Mouse (Mus musculus): ENCODE data around the gene Tmem191c. TPM values are rescaled to one million over a fixed set of nuclear protein-coding genes. Genes with fewer than 3 reads are reported as not detected.
"Not testable (repeated sequence)": the region's sequence is repeated elsewhere in the genome, so short reads cannot be mapped to it uniquely, and the experiment has no call there.

Tmem191c gene
- 10 to 100 TPM in 24 of 26 experiments, 1 to 10 TPM in 2; 5.5 to 50.5 (median 18.3) TPM for total RNA-seq (2018; cell fraction: chromatin; rRNA removed)
- total RNA-seq (2018; cell fraction: cytosol; rRNA removed): 1 to 10 TPM in 15 of 26 experiments, under 1 TPM in 11; 0.30 to 3.9 (median 1.6) TPM
- 10 to 100 TPM in 14 of 26 experiments, 1 to 10 TPM in 12; 1.2 to 35.1 (median 11.0) TPM for total RNA-seq (2018; cell fraction: nucleus; rRNA removed)
- polyA plus RNA-seq (2018): 2.2 to 2.7 TPM (median 2.2 TPM) in 3 replicates

DNA sequence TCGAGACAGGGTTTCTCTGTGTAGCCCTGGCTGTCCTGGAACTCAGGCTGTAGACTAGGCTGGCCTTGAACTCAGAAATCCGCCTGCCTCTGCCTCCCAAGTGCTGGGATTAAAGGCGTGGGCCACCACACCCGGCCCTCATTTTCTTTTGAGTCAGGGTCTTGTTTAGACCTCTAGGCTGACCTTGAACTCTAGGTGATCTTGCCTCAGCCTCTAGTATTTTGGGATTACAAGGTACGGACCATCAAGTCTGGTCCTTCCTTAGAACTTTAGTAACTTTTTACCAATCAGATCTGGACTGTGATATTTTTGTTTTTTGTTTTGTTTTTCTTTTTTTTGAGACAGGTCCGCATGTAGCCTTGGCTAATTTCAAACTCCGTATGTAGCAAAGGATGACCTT, at the start of gene Tmem191c:
Tmem191c (plus strand) TSS at position 357 of the 400 bp plus-strand sequence.
- H3K27ac ChIP-seq: no peak within 1 kb of the TSS
- peak within 1 kb of the TSS; percentile 24 for H3K4me3 ChIP-seq (ENCODE audit: inconsistent target)
- no peaks in the 10 kb centered on the region for H3K79me2 ChIP-seq (ENCODE audit: inconsistent target)
- H3K36me3 ChIP-seq (ENCODE audit: inconsistent target): peaks cover 10% of the 10 kb centered on the region; the same call in 1 of the 2 replicates
- 63% methylated on average over 7 of the region's 7 CpGs for WGBS (ENCODE audit: missing documents)

GRCm38 (mm10) chr16:17226496-17226895, 49.4 kb upstream of the Tmem191c start:
- H3K36me3 ChIP-seq (ENCODE audit: inconsistent target): no peaks in the 10 kb centered on the region
- no peak overlapping the region for H3K4me3 ChIP-seq (ENCODE audit: inconsistent target)
- H3K79me2 ChIP-seq (ENCODE audit: inconsistent target): no peaks in the 10 kb centered on the region
- H3K27ac ChIP-seq: no peak overlapping the region

GRCm38 (mm10) chr16:17231523-17231922, 44.4 kb upstream of the Tmem191c start:
- not testable (repeated sequence) for H3K27ac ChIP-seq; H3K36me3 ChIP-seq (ENCODE audit: inconsistent target); H3K4me3 ChIP-seq (ENCODE audit: inconsistent target)
- H3K79me2 ChIP-seq (ENCODE audit: inconsistent target): peaks cover 27% of the 10 kb centered on the region
- WGBS (ENCODE audit: missing documents): 100% methylated on average over 1 of the region's 2 CpGs

DNA sequence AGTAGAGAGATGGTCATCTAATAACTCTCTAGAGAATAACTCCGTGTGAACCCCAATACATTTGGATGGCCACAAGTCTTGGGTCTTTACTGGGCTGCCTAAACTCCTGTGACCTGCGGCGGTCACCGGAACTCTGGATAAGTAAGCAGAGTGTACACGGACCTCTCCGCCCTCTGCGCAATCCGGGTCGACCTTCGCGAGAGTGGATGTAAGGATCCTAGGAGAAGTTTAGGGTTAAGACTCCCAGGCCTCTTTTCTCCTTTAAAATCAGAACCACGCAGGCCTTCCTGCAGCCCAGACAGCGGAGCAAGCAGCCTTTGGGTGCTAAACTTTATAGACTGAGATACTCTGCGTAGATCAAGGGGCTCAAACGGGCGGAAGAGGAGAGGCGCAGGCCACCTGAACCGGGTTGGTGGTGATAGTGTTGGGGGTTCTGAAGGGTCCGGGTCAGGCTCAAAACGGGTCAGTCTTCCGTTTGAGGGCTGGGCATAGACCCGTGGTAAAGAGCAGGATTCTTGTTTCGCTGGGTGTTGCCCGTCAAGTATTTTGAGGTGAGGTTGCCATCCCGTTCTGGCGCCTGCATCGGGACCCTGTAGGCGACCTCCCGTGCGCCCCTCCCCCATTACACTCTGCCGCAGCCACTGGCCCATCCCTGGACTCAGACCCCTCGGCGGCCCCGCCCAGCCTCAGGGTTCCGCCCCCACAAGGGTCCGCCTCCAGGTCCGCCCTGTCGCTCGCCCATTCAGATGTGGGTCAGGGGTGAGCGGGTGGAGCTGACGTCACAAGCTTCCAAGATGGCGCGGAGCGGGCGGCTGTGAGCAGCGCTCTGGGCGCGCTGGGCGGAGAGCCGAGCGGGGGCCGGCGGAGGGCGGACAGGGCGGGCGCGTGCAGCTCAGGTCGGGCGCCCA, 42.8 kb upstream of the Tmem191c start, which contains the start of gene Hic2:
Hic2 (plus strand) TSS at position 779 of the 908 bp plus-strand sequence.
- Histone ChIP-seq H3K27ac (no peak within 1 kb of the TSS), H3K4me3 (ENCODE audit: inconsistent target) (peak within 1 kb of the TSS; percentile 64), H3K79me2 (ENCODE audit: inconsistent target) (peaks cover 41% of the 10 kb centered on the region), H3K36me3 (ENCODE audit: inconsistent target) (no peaks in the 10 kb centered on the region)
- WGBS (ENCODE audit: missing documents): 9% methylated on average over 55 of the region's 59 CpGs

- Histone ChIP-seq H3K27ac (no peak overlapping the region), H3K79me2 (ENCODE audit: inconsistent target) (peaks cover 50% of the 10 kb centered on the region), H3K36me3 (ENCODE audit: inconsistent target) (no peaks in the 10 kb centered on the region), H3K4me3 (ENCODE audit: inconsistent target) (peak overlapping the region; percentile 64)
- under 1% methylated on average over 30 of the region's 62 CpGs for WGBS (ENCODE audit: missing documents)
Observed at GRCm38 (mm10) chr16:17233702-17234498, 42.0 kb upstream of the Tmem191c start.

DNA sequence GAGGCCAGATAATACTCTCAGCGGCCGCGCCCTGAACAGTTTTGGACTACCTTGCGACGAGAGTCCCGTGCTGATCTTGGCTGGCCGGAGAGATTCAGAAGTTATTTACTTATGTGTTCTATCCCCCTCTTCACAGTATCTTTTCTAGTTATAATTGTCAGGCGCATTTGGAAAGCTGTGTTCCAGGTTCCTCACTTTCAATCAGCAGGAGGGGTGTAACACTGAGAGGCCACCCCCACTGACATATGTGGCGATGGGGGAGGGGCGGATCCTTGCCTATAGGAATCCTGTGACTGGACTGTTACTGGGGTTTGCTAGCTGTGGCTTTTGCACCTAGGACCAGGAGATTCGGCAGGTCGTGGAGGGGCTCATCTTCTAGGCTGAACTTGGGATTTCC, 41.4 kb upstream of the Tmem191c start:
- Histone ChIP-seq H3K4me3 (ENCODE audit: inconsistent target) (peak overlapping the region; percentile 64), H3K36me3 (ENCODE audit: inconsistent target) (no peaks in the 10 kb centered on the region), H3K79me2 (ENCODE audit: inconsistent target) (peaks cover 55% of the 10 kb centered on the region), H3K27ac (no peak overlapping the region)
- WGBS (ENCODE audit: missing documents): 15% methylated on average over 12 of the region's 12 CpGs

DNA sequence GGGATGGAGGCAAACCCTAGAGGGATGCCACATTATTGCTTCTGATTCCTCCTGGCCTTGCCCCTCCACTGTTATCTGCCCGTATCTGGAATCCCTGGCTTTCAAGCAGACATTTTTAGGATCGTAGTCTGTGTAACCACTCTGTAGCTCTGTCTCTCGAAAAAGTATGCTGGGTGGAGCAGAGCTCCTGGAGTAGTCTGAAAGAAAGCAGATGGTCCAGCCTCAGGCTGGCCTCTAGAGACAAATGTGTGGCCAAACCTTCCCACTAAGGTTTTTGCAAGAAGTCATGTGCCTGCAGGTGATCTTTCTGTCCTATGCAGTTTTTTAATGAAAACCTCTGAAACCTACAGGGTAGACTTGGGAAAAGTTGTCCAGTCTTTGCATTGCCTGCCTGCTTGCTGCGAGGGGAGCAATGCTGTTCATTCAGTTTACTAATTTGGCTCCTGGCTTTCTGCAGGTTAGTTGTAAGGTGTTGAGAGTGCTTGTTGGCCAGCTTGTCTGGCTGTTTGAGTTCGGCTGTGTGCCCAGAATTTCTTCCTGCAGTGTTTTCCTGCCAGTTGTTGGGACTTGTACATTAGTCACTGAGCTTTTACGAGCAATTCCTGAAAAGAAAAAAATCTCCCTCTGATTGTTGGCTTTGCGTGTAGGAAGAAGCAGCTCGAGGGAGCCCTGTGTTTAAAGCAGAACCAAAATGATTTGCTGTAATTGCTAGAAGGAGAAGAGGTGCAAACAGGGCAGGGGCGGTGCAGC, 40.8 kb upstream of the Tmem191c start:
- H3K4me3 ChIP-seq (ENCODE audit: inconsistent target): no peak overlapping the region
- no peaks in the 10 kb centered on the region for H3K36me3 ChIP-seq (ENCODE audit: inconsistent target)
- peaks cover 61% of the 10 kb centered on the region for H3K79me2 ChIP-seq (ENCODE audit: inconsistent target)
- 82% methylated on average over 9 of the region's 9 CpGs for WGBS (ENCODE audit: missing documents)
- no peak overlapping the region for H3K27ac ChIP-seq

GRCm38 (mm10) chr16:17237634-17238033, 38.2 kb upstream of the Tmem191c start:
- WGBS (ENCODE audit: missing documents): 93% methylated on average over 3 of the region's 3 CpGs

GRCm38 (mm10) chr16:17239409-17239808, 36.5 kb upstream of the Tmem191c start:
- H3K27ac ChIP-seq: no peak overlapping the region
- 88% methylated on average over 2 of the region's 2 CpGs for WGBS (ENCODE audit: missing documents)
- H3K4me3 ChIP-seq (ENCODE audit: inconsistent target): no peak overlapping the region
- no peaks in the 10 kb centered on the region for H3K36me3 ChIP-seq (ENCODE audit: inconsistent target)
- peaks cover 80% of the 10 kb centered on the region for H3K79me2 ChIP-seq (ENCODE audit: inconsistent target)

More at GRCm38 (mm10) chr16:17237634-17238033, 38.2 kb upstream of the Tmem191c start:
- H3K4me3 ChIP-seq (ENCODE audit: inconsistent target): no peak overlapping the region
- H3K36me3 ChIP-seq (ENCODE audit: inconsistent target): no peaks in the 10 kb centered on the region
- H3K79me2 ChIP-seq (ENCODE audit: inconsistent target): peaks cover 76% of the 10 kb centered on the region
- H3K27ac ChIP-seq: no peak overlapping the region

DNA sequence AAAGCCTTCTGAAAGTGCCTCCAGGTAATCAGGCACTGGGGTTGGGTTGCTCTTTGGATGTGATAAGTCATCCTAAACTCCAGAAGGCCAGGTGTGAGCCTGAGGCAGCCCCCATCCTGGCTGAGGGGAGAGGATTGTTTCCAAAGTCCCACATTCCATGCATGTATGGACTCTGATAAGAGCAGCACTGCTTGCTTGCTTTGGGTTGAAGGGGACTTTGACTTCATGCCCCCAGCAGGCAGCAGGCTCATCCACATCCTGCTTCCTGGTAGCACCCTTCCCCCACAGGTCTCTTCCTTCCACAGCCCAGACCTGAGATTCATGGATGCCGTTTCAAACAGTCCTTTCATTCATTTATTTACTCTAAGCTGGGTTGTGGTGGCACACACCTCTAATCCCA, 32.1 kb upstream of the Tmem191c start:
- 60% methylated on average over 1 of the region's 1 CpGs for WGBS (ENCODE audit: missing documents)
- Histone ChIP-seq H3K36me3 (ENCODE audit: inconsistent target) (no peaks in the 10 kb centered on the region), H3K4me3 (ENCODE audit: inconsistent target) (no peak overlapping the region), H3K79me2 (ENCODE audit: inconsistent target) (peaks cover 42% of the 10 kb centered on the region; the same call in 1 of the 2 replicates), H3K27ac (no peak overlapping the region)

GRCm38 (mm10) chr16:17244996-17245395, 30.9 kb upstream of the Tmem191c start:
- H3K4me3 ChIP-seq (ENCODE audit: inconsistent target): no peak overlapping the region
- peaks cover 34% of the 10 kb centered on the region; the same call in 1 of the 2 replicates for H3K79me2 ChIP-seq (ENCODE audit: inconsistent target)
- no peaks in the 10 kb centered on the region for H3K36me3 ChIP-seq (ENCODE audit: inconsistent target)
- WGBS (ENCODE audit: missing documents): 100% methylated on average over 1 of the region's 1 CpGs
- H3K27ac ChIP-seq: no peak overlapping the region

- Histone ChIP-seq H3K79me2 (ENCODE audit: inconsistent target) (peaks cover 25% of the 10 kb centered on the region; the same call in 1 of the 2 replicates), H3K27ac (no peak overlapping the region), H3K36me3 (ENCODE audit: inconsistent target) (no peaks in the 10 kb centered on the region), H3K4me3 (ENCODE audit: inconsistent target) (no peak overlapping the region)
- WGBS (ENCODE audit: missing documents): 92% methylated on average over 4 of the region's 4 CpGs
Observed at GRCm38 (mm10) chr16:17247727-17248126, 28.1 kb upstream of the Tmem191c start.

- Histone ChIP-seq H3K4me3 (ENCODE audit: inconsistent target) (no peak overlapping the region), H3K36me3 (ENCODE audit: inconsistent target) (no peaks in the 10 kb centered on the region), H3K79me2 (ENCODE audit: inconsistent target) (peaks cover 16% of the 10 kb centered on the region; the same call in 1 of the 2 replicates), H3K27ac (no peak overlapping the region)
- WGBS (ENCODE audit: missing documents): 15% methylated on average over 6 of the region's 6 CpGs
Observed at GRCm38 (mm10) chr16:17249135-17249534, 26.7 kb upstream of the Tmem191c start.

GRCm38 (mm10) chr16:17251539-17251938, 24.3 kb upstream of the Tmem191c start:
- H3K4me3 ChIP-seq (ENCODE audit: inconsistent target): no peak overlapping the region
- 87% methylated on average over 3 of the region's 3 CpGs for WGBS (ENCODE audit: missing documents)
- no peaks in the 10 kb centered on the region for H3K36me3 ChIP-seq (ENCODE audit: inconsistent target)
- H3K27ac ChIP-seq: no peak overlapping the region
- peaks cover 13% of the 10 kb centered on the region; the same call in 1 of the 2 replicates for H3K79me2 ChIP-seq (ENCODE audit: inconsistent target)

Data from macrophage (primary cell).